Mouse (Mus musculus): ENCODE measurements around the gene Calhm6. TPM values are rescaled to one million over a fixed set of nuclear protein-coding genes. Genes with fewer than 3 reads are reported as not detected.

Calhm6 gene
- total RNA-seq, 4 experiments from 2014 or later: not detected

- DNase-seq (ENCODE audit: low spot score in 2 of 2): no peak
These were observed 16.8 kb downstream of the Calhm6 start for GRCm38 (mm10) chr10:34110863-34111465.

- peak; percentile 12 to 21 for DNase-seq (ENCODE audit: low spot score in 2 of 2)
These were observed 31.3 kb downstream of the Calhm6 start, which contains the start of gene Calhm5 for GRCm38 (mm10) chr10:34096418-34096883. Gene Calhm5, minus strand, starts transcription at chr10:34096519.

DNA sequence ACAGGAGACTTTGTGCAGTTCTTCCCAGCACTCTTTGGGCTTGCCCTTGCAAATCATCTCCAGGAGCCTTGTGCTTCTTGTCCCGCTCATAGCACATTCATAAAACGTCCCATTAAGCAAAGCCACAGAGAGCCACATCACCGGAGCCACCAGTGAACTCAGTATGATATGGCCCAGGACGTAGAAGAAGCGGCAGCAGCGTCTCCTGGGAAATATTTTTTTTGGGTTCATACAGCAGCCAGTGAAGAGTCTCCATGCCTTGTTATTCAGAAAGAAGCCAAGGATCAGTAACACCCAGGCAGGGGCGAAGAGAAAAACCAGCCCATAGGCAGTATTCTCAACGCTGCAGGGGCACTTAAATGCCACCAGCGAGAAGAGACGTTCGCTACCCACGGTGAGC lies 31.8 kb downstream of the Calhm6 start:
- no peak for DNase-seq (ENCODE audit: low spot score in 2 of 2)

- no peak for DNase-seq (ENCODE audit: low spot score in 2 of 2)
These were observed 32.6 kb downstream of the Calhm6 start for GRCm38 (mm10) chr10:34095147-34095546.

GRCm38 (mm10) chr10:34091888-34092287 lies 35.9 kb downstream of the Calhm6 start:
- no peak for DNase-seq (ENCODE audit: low spot score in 2 of 2)

- DNase-seq (ENCODE audit: low spot score in 2 of 2): no peak
These were observed 37.3 kb downstream of the Calhm6 start for GRCm38 (mm10) chr10:34090481-34090880.

- no peak for DNase-seq (ENCODE audit: low spot score in 2 of 2)
These were observed 38.3 kb downstream of the Calhm6 start for GRCm38 (mm10) chr10:34089517-34089916.

GRCm38 (mm10) chr10:34088515-34088914 lies 39.3 kb downstream of the Calhm6 start:
- DNase-seq (ENCODE audit: low spot score in 2 of 2): no peak

GRCm38 (mm10) chr10:34086514-34086913 lies 41.3 kb downstream of the Calhm6 start:
- no peak for DNase-seq (ENCODE audit: low spot score in 2 of 2)

Other genes starting within 250 kb of the Calhm6 start
- gene Rsph4a, start 222.9 kb downstream of the Calhm6 start, total RNA-seq (2022): not detected
- 1 to 10 TPM; 7.8 to 8.6 (median 8.1) TPM for gene Zup1, start 176.7 kb downstream of the Calhm6 start, total RNA-seq (2022)
- gene Rwdd1, start 108.4 kb downstream of the Calhm6 start, total RNA-seq (2022): 100 to 1,000 TPM; 173 to 185 (median 176) TPM
- gene Trappc3l, start 90.4 kb downstream of the Calhm6 start, total RNA-seq (2022): not detected
- gene Calhm4, start 83.7 kb downstream of the Calhm6 start, total RNA-seq (2022): not detected
- under 1 TPM; 0.17 to 0.67 (median 0.40) TPM for gene Calhm5, start 31.5 kb downstream of the Calhm6 start, total RNA-seq (2022)
- 1 to 10 TPM; 2.4 to 3.9 (median 2.9) TPM for gene Dse, start 79.7 kb upstream of the Calhm6 start, total RNA-seq (2022)
- gene Tspyl1, start 154.2 kb upstream of the Calhm6 start, total RNA-seq (2022): 10 to 100 TPM; 63.1 to 70.8 (median 66.4) TPM
- 1 to 10 TPM; 1.3 to 1.7 (median 1.4) TPM for gene Tspyl4, start 169.5 kb upstream of the Calhm6 start, total RNA-seq (2022)

Measured in gastrocnemius, adult 8-10 months (tissue).